Mouse (Mus musculus) heart, embryonic 10.5 days (tissue): ENCODE measurements at regions not wholly inside any gene's neighbourhood (a gene's known extent, or its start where the extent isn't known, plus 50 kb on each side); places are given as distances from the start of the nearest gene placed in this dataset.

Experiments used
- DNase-seq: peaks from one replicate; pipeline ENCODE4 v3.0.0-alpha.2; 2017; ENCODE audit warnings: low spot score
- H3K27ac ChIP-seq: fragments of 300-500 bp; sonication (generic); 2 replicates; pipeline ENCODE4 v1.5.1; 2016; ENCODE audit warnings: mild to moderate bottlenecking
- H3K27me3 ChIP-seq: fragments of 300-500 bp; sonication (generic); 2 replicates; pipeline ENCODE4 v1.6.1; 2016; ENCODE audit warnings: mild to moderate bottlenecking; ENCODE audit not compliant: poor library complexity, insufficient read depth, severe bottlenecking
- H3K36me3 ChIP-seq: fragments of 300-500 bp; sonication (generic); 2 replicates; pipeline ENCODE4 v1.6.1; 2016; ENCODE audit warnings: mild to moderate bottlenecking, moderate library complexity
- H3K4me1 ChIP-seq: fragments of 300-500 bp; sonication (generic); 2 replicates; pipeline ENCODE4 v1.6.1; 2016; ENCODE audit warnings: mild to moderate bottlenecking
- H3K4me3 ChIP-seq: fragments of 300-500 bp; sonication (generic); 2 replicates; pipeline ENCODE4 v1.5.1; 2016; ENCODE audit warnings: mild to moderate bottlenecking, moderate library complexity
- H3K9me3 ChIP-seq: fragments of 300-500 bp; sonication (generic); 2 replicates; pipeline ENCODE4 v1.6.1; 2016; ENCODE audit warnings: mild to moderate bottlenecking, moderate library complexity
- WGBS: fragments of 180-500 bp; shearing (Covaris S2); methylation state at CpG from one replicate; pipeline ENCODE4 v1.1.7; 2016; 5-methylcytosine and 5-hydroxymethylcytosine counted together

DNA sequence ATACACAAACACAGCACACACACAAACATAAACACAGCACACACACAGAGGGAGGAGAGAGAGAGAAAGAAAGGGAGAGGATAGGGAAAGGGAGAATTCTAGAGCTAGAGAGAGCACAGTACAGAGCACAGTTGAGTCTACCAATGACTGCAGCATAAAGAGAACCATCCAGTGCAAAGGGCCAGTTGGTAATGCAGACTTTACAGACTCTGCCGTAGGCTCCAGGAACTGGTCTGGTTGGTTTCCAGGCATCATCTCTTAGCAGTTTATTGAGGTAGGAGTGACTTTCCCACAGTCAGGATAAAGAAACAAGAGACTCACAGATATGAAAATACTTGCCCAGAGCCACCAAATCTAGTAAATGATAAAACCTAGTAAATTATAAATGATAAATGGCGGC is 208.5 kb downstream of the Tgfb2 start:
- H3K36me3 ChIP-seq = no peaks in the 10 kb centered on the region
- no peaks in the 10 kb centered on the region for H3K9me3 ChIP-seq
- DNase-seq = no peak
- WGBS = 87% methylated on average over 2 of the region's 2 CpGs
- peaks cover 7% of the 10 kb centered on the region; the same call in 1 of the 2 replicates for H3K4me1 ChIP-seq
- no peak overlapping the region for H3K4me3 ChIP-seq
- H3K27ac ChIP-seq = no peak overlapping the region
- H3K27me3 ChIP-seq = no peaks in the 10 kb centered on the region

DNA sequence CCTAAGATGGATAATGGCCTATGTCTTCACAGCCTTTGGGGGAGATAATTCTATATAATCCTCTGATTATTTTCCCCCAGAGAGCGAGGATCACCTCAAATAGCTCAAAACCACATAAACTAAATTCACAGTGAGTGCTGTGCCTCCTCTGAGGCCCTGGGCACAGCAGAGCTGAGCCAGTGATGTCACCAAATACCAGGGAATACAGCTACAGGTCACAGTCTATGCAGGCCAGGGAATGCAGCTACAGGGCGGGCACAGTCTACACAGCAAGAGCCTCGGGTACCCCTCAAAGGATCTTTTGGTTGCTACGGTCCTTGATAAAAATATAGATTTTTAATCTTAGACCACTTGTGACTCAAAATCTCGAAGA is 211.4 kb downstream of the Tgfb2 start:
- peaks cover 9% of the 10 kb centered on the region; the same call in 1 of the 2 replicates for H3K4me1 ChIP-seq
- H3K27me3 ChIP-seq = no peaks in the 10 kb centered on the region
- WGBS = 82% methylated on average over 5 of the region's 5 CpGs
- no peak overlapping the region for H3K4me3 ChIP-seq
- H3K27ac ChIP-seq = no peak overlapping the region
- H3K36me3 ChIP-seq = no peaks in the 10 kb centered on the region
- H3K9me3 ChIP-seq = no peaks in the 10 kb centered on the region
- DNase-seq = no peak

DNA sequence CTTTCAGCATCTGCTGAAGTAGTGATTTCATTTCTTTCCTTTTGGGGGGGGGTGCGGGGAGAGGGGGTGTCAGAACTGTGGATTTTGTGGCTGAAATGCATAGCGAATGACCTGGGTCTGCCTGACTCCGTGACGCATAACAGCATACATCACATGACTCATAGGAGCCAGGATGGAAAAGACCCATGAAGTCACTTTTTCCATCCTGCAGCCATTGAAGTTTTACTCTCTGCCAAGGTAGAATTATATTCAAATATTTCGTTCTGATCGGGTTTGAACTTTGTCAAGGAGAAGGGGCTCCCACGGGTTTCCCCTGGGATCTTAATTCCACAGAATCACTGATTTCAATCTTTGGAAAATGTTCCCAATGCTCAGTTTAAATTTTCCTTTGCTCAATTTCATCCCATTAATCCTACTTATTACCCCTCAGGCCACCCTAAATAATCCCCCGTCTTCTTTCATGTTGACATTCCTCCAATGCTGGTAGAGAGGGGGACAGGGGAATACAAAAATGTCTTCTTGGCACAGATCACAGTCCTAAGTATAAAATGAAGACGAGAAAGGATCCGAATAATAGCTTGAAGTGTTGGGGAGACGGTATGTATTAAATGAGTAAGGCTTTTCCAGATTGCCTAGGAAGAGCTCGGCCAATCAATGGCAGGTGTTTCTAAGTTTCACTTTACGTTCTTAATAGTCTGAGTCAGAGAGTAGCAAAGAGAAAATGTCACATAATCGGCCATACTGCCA is 212.0 kb downstream of the Tgfb2 start:
- DNase-seq = no peak
- Histone ChIP-seq H3K27ac (no peak overlapping the region), H3K9me3 (no peaks in the 10 kb centered on the region), H3K4me3 (no peak overlapping the region), H3K4me1 (peaks cover 9% of the 10 kb centered on the region; the same call in 1 of the 2 replicates), H3K36me3 (no peaks in the 10 kb centered on the region), H3K27me3 (no peaks in the 10 kb centered on the region)
- 88% methylated on average over 14 of the region's 14 CpGs for WGBS

DNA sequence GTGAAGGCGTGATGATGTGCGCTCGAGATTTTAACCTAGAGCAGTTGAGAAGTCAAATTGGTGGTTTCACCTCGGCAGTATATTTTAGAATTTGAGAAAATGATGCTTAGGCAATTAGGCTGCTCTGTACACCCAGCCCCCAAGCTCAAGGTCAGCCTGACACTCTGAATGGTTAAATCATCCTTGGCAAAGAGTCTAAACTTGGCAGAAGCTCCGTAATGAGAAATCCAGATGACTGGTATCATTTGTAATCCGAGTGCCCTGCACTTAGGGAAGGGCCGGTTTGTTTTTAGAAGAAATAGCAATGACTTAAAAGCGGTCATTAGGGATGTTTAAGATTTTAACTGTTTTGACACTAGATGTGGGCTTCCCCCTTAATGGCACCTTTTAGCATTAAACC is 223.6 kb downstream of the Tgfb2 start:
- no peaks in the 10 kb centered on the region for H3K9me3 ChIP-seq
- 0 out of 2 replicates have a peak, but pooled peaks cover 7% of the 10 kb centered on the region for H3K4me1 ChIP-seq
- no peak overlapping the region for H3K27ac ChIP-seq
- H3K4me3 ChIP-seq = no peak overlapping the region
- no peaks in the 10 kb centered on the region for H3K27me3 ChIP-seq
- no peaks in the 10 kb centered on the region for H3K36me3 ChIP-seq
- 65% methylated on average over 8 of the region's 8 CpGs for WGBS
- DNase-seq = no peak

DNA sequence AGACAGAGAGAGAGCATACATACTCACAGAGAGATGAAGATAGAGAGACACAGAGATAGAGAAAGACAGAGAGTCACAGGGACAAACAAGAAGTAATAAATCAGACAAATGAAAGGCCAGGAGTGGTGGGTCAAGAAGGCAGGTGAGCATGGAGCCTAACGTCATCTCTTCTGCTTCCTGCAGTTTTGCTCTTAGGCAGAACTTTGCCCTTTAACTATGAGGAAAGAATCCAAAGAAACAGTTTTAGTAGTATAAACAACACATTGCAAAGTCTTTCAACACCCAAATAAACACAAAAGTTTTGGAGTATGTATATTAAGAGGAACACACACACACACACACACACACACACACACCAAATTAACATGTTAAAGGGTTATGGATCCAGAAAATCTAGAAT is 225.8 kb downstream of the Tgfb2 start:
- Histone ChIP-seq H3K36me3 (no peaks in the 10 kb centered on the region), H3K9me3 (no peaks in the 10 kb centered on the region), H3K27ac (no peak overlapping the region), H3K27me3 (no peaks in the 10 kb centered on the region), H3K4me3 (no peak overlapping the region), H3K4me1 (no peaks in the 10 kb centered on the region)
- no peak for DNase-seq
- 69% methylated on average over 1 of the region's 1 CpGs for WGBS

DNA sequence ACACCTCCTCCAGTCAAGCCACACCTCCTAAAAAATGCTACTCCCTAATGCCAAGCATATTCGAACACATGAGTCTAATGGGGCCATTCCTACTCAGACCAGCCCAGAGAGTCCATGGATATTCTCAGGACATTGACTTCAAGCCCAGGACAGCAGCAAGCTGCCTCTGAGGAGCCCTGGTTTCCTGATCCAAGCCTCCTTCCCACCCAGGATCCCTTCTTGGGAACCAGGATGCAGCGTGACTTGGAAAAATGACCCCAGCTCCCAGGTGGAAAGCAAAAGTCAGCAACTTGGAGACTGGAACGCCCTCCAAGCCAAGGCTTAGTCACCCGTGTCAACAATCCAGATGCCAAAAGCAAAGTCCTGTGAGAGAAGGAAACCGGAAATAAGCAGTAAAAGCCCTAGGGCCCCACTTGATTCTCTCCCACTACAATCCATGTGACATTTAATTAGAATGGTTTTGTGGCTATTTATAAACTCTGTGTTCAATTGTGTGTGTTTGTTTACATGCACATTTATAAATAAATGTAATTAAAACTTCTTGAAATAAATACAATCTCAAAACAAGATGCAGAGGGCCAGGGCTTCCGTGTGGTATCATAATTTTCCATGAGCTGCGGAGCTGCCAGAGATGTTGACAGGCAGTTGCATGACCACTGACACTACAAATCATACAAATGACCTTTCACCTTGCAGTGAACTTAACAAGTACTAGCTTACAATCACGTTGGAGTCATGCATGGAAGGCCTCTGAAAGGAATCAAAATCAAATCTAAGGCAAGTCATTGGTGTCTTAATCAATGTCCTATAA is 227.2 kb downstream of the Tgfb2 start:
- Histone ChIP-seq H3K27ac (no peak overlapping the region), H3K27me3 (no peaks in the 10 kb centered on the region), H3K4me3 (no peak overlapping the region), H3K4me1 (no peaks in the 10 kb centered on the region), H3K36me3 (no peaks in the 10 kb centered on the region), H3K9me3 (no peaks in the 10 kb centered on the region)
- DNase-seq = no peak
- WGBS = 66% methylated on average over 8 of the region's 8 CpGs

DNA sequence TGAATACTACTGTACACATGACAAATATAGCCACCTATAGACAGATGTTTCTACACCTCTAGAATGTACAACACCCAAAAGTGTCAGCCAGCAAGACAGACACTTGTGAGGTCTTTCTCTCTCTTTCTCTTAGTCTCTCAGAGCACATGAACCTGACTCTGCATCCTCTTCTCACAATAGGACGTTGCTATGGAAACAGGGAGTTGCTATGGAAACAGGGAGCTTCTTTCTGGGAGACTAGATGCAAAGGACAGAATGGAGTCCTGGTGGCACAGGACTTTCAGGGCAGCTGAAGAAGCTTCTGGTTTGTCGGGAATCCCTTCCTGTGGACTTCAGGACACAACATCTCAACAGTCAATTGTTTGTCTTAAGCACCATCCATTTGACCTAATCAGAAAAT is 230.9 kb downstream of the Tgfb2 start:
- H3K4me1 ChIP-seq = no peaks in the 10 kb centered on the region
- no peak for DNase-seq
- no peak overlapping the region for H3K4me3 ChIP-seq
- WGBS = 50% methylated on average over 2 of the region's 2 CpGs
- H3K27ac ChIP-seq = no peak overlapping the region
- H3K9me3 ChIP-seq = no peaks in the 10 kb centered on the region
- H3K36me3 ChIP-seq = no peaks in the 10 kb centered on the region
- no peaks in the 10 kb centered on the region for H3K27me3 ChIP-seq

DNA sequence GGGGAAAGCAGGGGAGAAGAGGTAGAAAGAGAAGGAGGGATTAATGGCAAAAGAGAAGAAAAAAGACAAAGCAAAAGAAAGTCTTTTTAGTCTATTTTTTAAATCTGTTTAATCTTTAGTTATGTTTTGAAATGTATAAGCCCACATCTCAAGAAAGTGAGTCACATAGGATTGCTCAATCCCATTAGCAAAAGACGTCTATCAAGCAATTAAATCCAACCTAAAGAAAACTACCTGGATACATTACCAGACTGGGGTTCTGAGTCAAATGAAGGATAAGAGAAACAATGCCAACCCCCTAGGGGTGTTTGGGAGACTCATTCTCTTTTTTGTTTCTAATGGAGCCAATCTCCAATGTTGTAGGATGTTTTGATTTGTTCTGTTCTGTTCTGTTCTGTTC is 231.4 kb downstream of the Tgfb2 start:
- WGBS = 61% methylated on average over 1 of the region's 1 CpGs
- no peak overlapping the region for H3K27ac ChIP-seq

DNA sequence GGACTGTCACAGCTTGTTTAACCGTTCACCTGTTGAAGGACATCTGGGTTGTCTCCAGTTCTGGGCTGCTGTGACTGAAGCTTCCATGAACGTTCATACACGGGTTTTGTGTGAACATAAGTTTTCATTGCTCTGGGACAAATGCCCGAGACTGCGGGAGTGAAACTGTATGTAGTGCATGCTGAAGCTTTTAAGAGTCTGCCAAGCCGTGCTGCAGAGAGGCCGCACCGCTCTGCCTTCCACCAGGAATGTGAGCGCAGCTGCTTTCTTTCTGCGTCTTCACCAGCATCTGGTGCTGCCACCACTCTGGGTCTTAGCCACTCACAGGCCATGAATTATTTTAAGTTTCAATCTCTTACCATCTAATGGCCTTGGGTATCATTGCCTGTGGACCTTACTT is 232.8 kb downstream of the Tgfb2 start:
- 83% methylated on average over 10 of the region's 10 CpGs for WGBS
- Histone ChIP-seq H3K9me3 (no peaks in the 10 kb centered on the region), H3K27me3 (no peaks in the 10 kb centered on the region), H3K36me3 (no peaks in the 10 kb centered on the region), H3K4me1 (no peaks in the 10 kb centered on the region), H3K27ac (no peak overlapping the region), H3K4me3 (no peak overlapping the region)
- DNase-seq = no peak

More for the DNA sequence above, 231.4 kb downstream of the Tgfb2 start:
- no peak overlapping the region for H3K4me3 ChIP-seq
- no peak for DNase-seq
- H3K9me3 ChIP-seq = no peaks in the 10 kb centered on the region
- no peaks in the 10 kb centered on the region for H3K4me1 ChIP-seq
- no peaks in the 10 kb centered on the region for H3K27me3 ChIP-seq
- H3K36me3 ChIP-seq = no peaks in the 10 kb centered on the region

DNA sequence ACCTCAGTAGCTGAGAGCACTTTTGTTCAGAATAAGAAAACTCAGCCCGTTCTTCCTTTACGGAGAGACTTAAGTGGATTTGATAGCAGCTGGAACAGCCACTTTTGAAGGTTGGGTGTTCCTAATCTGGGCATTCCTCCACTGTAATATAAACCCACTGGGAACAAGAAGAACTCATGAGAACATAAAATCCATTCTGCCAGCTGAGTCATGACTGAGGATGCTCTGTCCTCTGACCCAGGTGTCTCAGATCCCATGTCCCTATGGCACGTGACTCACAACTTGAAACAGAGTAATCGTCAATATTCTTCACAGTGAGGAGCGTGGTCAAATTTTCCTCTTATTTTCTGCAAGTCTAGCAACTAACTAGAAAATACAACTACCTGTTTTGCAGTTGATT is 240.3 kb downstream of the Tgfb2 start:
- WGBS = 85% methylated on average over 5 of the region's 5 CpGs
- Histone ChIP-seq H3K4me3 (no peak overlapping the region), H3K36me3 (no peaks in the 10 kb centered on the region), H3K27me3 (no peaks in the 10 kb centered on the region), H3K27ac (no peak overlapping the region), H3K9me3 (no peaks in the 10 kb centered on the region), H3K4me1 (no peaks in the 10 kb centered on the region)
- no peak for DNase-seq

DNA sequence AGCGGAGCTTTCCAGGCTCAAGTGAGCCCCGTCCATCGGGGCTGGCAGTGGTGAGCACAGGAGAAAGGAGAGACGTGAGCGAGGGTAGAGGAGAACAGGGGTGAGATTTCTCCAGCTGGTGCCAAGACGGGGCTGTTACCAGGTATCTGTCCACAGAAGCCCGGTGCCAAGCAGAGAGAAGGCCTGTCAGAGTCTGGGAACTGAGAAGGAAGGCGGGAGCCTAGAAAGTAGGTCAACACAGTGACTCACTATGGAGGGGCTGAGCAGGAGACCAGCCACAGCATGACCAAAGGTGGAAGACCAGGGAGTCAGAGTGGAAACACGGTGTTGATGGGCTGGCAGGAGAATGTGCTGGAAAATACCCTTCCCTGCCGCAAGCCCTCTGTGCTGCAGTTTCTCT is 245.0 kb downstream of the Tgfb2 start:
- H3K36me3 ChIP-seq = no peaks in the 10 kb centered on the region
- H3K27me3 ChIP-seq = no peaks in the 10 kb centered on the region
- H3K27ac ChIP-seq = no peak overlapping the region
- WGBS = 77% methylated on average over 10 of the region's 10 CpGs
- H3K4me1 ChIP-seq = 0 out of 2 replicates have a peak, but pooled peaks cover 4% of the 10 kb centered on the region
- H3K9me3 ChIP-seq = no peaks in the 10 kb centered on the region; the same call in 1 of the 2 replicates
- DNase-seq = no peak
- H3K4me3 ChIP-seq = no peak overlapping the region

DNA sequence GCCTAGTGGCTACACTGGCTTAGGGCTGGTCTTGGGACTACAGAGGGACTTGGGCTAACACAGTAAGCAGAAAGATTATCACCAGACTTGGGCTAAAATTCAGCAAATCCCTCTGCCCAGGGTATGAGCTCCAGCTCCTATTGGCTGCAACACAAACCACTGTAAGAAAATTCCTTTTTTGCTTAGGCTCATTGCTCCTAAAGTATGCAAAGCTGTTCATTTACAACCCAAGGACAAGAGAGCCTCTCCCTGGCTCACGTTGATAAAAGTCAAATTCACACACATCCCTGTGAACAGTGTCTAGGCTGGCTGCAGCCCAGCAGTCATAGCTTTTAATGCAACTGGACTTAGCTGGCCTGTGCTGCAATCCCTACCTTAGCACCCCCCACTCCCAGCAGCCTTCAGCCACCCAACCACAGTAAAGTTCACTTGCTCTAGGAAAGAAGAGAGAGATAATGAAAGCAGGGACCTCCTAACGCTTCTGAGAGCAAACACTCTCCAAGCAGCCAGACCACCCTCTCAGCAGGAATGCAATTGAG is 247.6 kb downstream of the Tgfb2 start:
- 0 out of 2 replicates have a peak, but pooled peaks cover 4% of the 10 kb centered on the region for H3K4me1 ChIP-seq
- no peaks in the 10 kb centered on the region; the same call in 1 of the 2 replicates for H3K9me3 ChIP-seq
- H3K27me3 ChIP-seq = no peaks in the 10 kb centered on the region
- no peaks in the 10 kb centered on the region for H3K36me3 ChIP-seq
- H3K27ac ChIP-seq = no peak overlapping the region
- no peak for DNase-seq
- 26% methylated on average over 2 of the region's 2 CpGs for WGBS
- no peak overlapping the region for H3K4me3 ChIP-seq

DNA sequence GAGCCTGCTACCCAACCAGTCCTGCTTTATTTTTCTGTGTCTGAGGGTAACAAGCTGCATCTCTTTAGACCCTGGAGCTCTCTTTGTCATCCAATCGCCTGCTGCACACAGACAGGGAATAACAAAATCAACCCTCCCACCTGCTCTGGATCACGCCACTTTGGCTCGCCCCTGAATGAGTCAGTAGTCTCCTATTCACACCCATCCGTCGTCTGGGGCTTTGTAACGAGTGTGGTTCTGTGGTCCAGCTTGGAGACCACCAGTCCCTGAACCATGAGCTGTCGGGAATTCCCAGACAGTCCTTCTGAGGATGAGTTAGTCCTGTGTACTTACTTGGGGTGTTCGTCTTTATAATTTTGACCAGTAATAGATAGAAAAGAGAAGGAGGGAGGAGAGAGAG is 248.7 kb downstream of the Tgfb2 start:
- H3K4me1 ChIP-seq = 0 out of 2 replicates have a peak, but pooled peaks cover 4% of the 10 kb centered on the region
- H3K27me3 ChIP-seq = no peaks in the 10 kb centered on the region
- H3K27ac ChIP-seq = no peak overlapping the region
- WGBS = 78% methylated on average over 8 of the region's 8 CpGs
- no peaks in the 10 kb centered on the region; the same call in 1 of the 2 replicates for H3K9me3 ChIP-seq
- no peak overlapping the region for H3K4me3 ChIP-seq
- H3K36me3 ChIP-seq = no peaks in the 10 kb centered on the region
- no peak for DNase-seq
